Mouse (Mus musculus) erythroblast, embryonic 14.5 days (primary cell): ENCODE results near the gene Hapln2.

ENCODE experiments used
- GATA1 ChIP-seq: IDR thresholded peaks from 2 replicates; pipeline ENCODE4 v1.6.1; 2012; ENCODE audit warnings: low read length, inconsistent platforms, mixed read lengths
- TAL1 ChIP-seq: IDR thresholded peaks from 3 replicates; pipeline ENCODE4 v1.6.1; 2012; ENCODE audit warnings: low read length, inconsistent platforms, mixed read lengths

GRCm38 (mm10) chr3:88002291-88002976 is 24.9 kb downstream of the Hapln2 start:
- no peak for TF ChIP-seq TAL1
- TF ChIP-seq GATA1, result no peak
